Mouse (Mus musculus) spleen, adult 2 months (tissue): ENCODE results near the gene Rps16. TPM values are rescaled to one million over a fixed set of nuclear protein-coding genes. Genes with fewer than 3 reads are reported as not detected.
A peak's percentile ranks its signal among the peaks of the same experiment; 100 is the strongest.

Source experiments
- DNase-seq, 2 experiments: peaks; one replicate each; pipeline versions ENCODE4 v3.0.0 to v3.0.0-alpha.2; 2012 to 2021; ENCODE audit warnings: low spot score in 2 of 2, low read depth in 1 of 2
- H3K27ac ChIP-seq: fragments of 200-500 bp; 2 replicates; pipeline ENCODE4 v1.5.1; 2012; ENCODE audit warnings: low read length, inconsistent platforms; ENCODE audit not compliant: insufficient read depth
- H3K27me3 ChIP-seq: fragments of 200-500 bp; 2 replicates; pipeline ENCODE4 v1.6.1; 2012; ENCODE audit warnings: mild to moderate bottlenecking, moderate library complexity, low read length, inconsistent platforms; ENCODE audit not compliant: control insufficient read depth, insufficient read depth
- H3K36me3 ChIP-seq: fragments of 200-500 bp; 2 replicates; pipeline ENCODE4 v1.6.1; 2012; ENCODE audit warnings: mild to moderate bottlenecking, low read length, inconsistent platforms; ENCODE audit not compliant: control insufficient read depth, insufficient read depth
- H3K4me1 ChIP-seq: fragments of 200-500 bp; 2 replicates; pipeline ENCODE4 v1.6.1; 2011; ENCODE audit warnings: inconsistent platforms; ENCODE audit not compliant: control insufficient read depth, insufficient read depth, insufficient read length
- H3K4me3 ChIP-seq: fragments of 200-500 bp; 2 replicates; pipeline ENCODE4 v1.5.1; 2011; ENCODE audit warnings: mild to moderate bottlenecking, inconsistent platforms; ENCODE audit not compliant: insufficient read depth, insufficient read length; ENCODE audit errors: extremely low read depth
- CTCF ChIP-seq: fragments of 200-500 bp; IDR thresholded peaks from 2 replicates; pipeline ENCODE4 v1.5.1; 2011; ENCODE audit warnings: mild to moderate bottlenecking, inconsistent platforms; ENCODE audit not compliant: insufficient read depth, insufficient read length, insufficient replicate concordance; ENCODE audit errors: extremely low read depth
- POLR2A ChIP-seq: fragments of 200-500 bp; IDR thresholded peaks from 2 replicates; pipeline ENCODE4 v1.6.1; 2011; ENCODE audit warnings: low read depth, low read length, inconsistent platforms
- WGBS: fragments of 180-500 bp; shearing (Covaris S2); methylation state at CpG from one replicate; pipeline ENCODE4 v1.1.7; 2018; 5-methylcytosine and 5-hydroxymethylcytosine counted together
- polyA plus RNA-seq: library from polyadenylated mRNA; depleted of rRNA; stranded (reverse); fragments of >200 nt; gene quantifications from 2 replicates; pipeline ENCODE4 v1.2.3, GENCODE M21; 2012

The Rps16 gene
- polyA plus RNA-seq, 1 experiment, result 1,505 TPM

DNA sequence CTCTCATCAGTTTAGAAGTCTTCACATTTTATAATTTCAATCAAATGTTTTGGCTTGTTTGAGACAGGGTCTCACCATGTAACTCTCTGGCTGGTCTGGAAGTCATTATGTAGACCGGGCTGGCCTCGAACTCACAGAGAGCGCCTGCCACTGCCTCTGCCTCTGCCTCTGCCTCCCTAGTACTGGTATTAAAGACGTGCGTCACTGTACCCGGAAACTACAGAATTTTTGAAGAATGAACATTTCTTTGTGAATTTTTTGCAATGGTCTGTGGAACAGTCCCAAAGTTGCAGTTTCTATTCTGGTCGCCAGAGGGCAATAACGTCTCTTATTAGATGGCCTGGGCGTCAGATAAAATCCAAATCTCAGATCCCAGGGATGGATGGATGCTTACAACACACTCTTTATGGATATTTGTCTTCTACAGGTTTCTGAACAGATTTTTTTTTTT, 22.7 kb downstream of the Rps16 start:
- DNase-seq, result peak; percentile 69 to 86
- Histone ChIP-seq H3K4me3 (peak overlapping the region; percentile 92; the same call in 1 of the 2 replicates), H3K27ac (peak overlapping the region; percentile 82), H3K27me3 (no peaks in the 10 kb centered on the region), H3K4me1 (peaks cover 20% of the 10 kb centered on the region), H3K36me3 (peaks cover 23% of the 10 kb centered on the region)
- under 1% methylated on average over 9 of the region's 9 CpGs for whole genome bisulfite sequencing
- TF ChIP-seq POLR2A, result no peak
- peak; percentile 28; the same call in 1 of the 2 replicates for TF ChIP-seq CTCF

DNA sequence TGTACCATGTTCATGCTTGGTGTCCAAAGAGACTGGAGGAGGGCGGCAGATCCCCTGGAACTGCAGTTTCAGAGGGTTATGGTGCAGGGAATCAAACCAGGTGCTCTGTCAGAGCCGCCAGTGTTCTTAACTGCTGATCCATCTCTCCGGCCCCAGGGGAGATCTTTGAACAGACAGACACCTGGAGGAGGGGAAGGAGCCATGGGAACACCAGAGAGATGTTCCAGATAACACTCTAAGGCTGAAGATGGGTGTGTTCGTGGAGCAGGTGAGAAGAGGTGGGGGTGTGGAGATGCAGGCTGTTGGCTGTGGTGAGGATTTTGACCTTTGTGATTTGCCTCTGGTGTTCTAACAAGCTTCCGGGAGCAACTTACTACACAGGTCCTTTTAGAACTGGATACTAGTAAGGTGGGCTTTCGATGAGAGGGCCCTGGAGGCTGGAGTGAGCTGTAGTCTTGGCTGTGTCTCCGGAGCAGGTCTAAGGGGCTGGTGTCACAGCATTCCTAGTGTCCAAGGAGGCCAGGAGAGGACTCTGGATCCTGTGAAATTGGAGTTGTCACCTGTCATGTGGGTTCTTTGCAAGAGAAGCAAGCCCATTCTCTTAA, 23.5 kb downstream of the Rps16 start:
- Histone ChIP-seq H3K27me3 (no peaks in the 10 kb centered on the region), H3K4me3 (no peak overlapping the region), H3K27ac (peak overlapping the region; percentile 100), H3K4me1 (peaks cover 20% of the 10 kb centered on the region), H3K36me3 (peaks cover 20% of the 10 kb centered on the region)
- TF ChIP-seq POLR2A (no peak), CTCF (no peak)
- WGBS, result 82% methylated on average over 7 of the region's 7 CpGs
- DNase-seq, result no peak

GRCm38 (mm10) chr7:28374647-28375046, 24.2 kb downstream of the Rps16 start:
- H3K4me1 ChIP-seq, result peaks cover 20% of the 10 kb centered on the region
- H3K27me3 ChIP-seq, result no peaks in the 10 kb centered on the region
- TF ChIP-seq CTCF, result no peak
- no peak for TF ChIP-seq POLR2A
- H3K36me3 ChIP-seq, result peaks cover 20% of the 10 kb centered on the region
- no peak for DNase-seq
- no peak overlapping the region for H3K4me3 ChIP-seq
- peak overlapping the region; percentile 100 for H3K27ac ChIP-seq
- 40% methylated on average over 10 of the region's 10 CpGs for WGBS

GRCm38 (mm10) chr7:28375176-28375921, 24.9 kb downstream of the Rps16 start:
- Histone ChIP-seq H3K27me3 (no peaks in the 10 kb centered on the region), H3K4me1 (peaks cover 17% of the 10 kb centered on the region), H3K36me3 (peaks cover 16% of the 10 kb centered on the region), H3K27ac (peak overlapping the region; percentile 100), H3K4me3 (peak overlapping the region; percentile 66)
- DNase-seq, result peak; percentile 91 to 93
- TF ChIP-seq CTCF, result no peak
- TF ChIP-seq POLR2A, result peak; percentile 53; the same call in 1 of the 2 replicates
- WGBS, result under 1% methylated on average over 34 of the region's 36 CpGs

DNA sequence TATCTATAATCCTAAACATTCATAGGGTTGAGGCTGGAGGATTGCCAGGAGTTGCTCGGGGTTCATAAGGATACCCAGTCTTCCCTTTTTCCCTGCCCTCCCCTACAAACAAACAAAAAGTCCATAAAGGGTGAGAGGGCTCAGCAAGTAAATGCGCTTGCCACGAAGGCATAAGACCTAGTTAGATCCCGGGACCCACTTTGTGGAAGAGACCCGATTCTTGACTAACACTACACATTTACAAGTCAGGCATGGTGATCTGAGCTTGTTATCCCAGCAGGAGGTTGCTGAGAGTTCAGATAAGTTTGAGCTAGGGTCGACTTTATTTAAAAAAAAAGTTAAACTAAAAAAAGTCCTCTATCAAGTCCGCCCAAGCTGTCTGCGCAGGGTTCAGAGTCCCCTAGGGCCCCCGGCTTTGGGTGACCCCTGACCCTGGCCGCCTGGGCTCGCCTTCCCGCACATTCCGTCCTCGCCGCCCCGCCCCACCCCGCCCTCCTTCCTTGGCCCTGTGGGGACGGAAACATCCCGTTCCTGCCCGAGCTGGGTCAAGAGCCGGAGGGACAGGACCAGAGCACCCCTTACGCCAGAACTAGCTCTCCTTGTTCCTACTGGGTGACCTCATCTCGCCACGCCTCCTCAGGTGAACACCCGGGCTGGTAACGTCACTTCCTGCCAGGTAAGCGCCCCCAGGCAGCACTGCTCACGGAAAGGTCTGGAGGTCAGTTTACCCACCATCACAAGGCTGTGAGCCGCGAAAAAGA, 25.7 kb downstream of the Rps16 start:
- 6% methylated on average over 30 of the region's 30 CpGs for WGBS
- no peak for TF ChIP-seq CTCF
- TF ChIP-seq POLR2A, result peak; percentile 86
- peaks cover 9% of the 10 kb centered on the region for H3K4me1 ChIP-seq
- peak overlapping the region; percentile 91 for H3K27ac ChIP-seq
- H3K36me3 ChIP-seq, result peaks cover 16% of the 10 kb centered on the region
- peak overlapping the region; percentile 45 for H3K4me3 ChIP-seq
- no peaks in the 10 kb centered on the region for H3K27me3 ChIP-seq
- peak; percentile 80 to 81 for DNase-seq

DNA sequence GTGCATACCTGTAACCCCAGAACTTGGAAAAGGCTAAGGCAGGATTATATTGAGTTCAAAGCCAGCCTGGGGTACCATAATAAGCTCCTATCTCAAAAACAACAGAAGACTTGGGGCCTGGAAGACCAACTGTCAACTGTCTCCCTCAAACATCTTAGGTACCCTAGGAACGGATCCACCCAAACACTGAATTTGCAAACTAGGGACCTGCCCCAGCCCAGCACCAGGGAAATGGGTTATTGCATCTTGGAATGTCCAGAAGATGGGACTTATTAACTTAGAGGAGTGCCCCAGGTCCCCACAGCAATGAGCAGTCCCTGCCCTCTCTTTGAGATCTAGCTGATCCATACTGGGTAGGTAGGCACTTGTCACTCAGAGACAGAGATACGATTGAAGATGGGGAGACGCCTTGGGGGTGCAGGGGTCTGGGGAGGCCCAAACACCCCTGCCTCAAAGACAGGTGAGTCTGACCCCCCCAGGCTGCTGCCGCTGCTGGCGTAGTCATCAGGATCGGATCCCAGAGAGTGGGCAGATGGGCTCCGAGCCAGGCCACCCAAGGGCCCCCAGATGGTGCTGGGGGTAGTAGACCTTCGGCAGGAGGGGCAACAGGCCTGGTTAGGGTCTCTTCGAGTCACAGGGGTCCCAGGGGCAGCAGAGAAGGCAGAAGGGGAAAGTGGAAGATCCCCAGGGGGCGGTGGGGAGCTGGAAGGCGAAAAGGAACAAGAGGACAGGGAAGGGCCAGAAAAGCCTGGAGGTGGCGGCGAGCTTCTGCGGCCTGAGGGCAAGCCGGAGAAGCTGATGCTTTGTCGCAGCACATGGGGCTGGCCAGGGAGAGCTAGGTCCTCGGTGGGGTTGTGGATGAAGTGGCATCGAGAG, 27.0 kb downstream of the Rps16 start:
- DNase-seq, result peak in 1 of 2 experiments; percentile 12
- peak overlapping the region; percentile 97 for H3K27ac ChIP-seq
- peaks cover 12% of the 10 kb centered on the region for H3K4me1 ChIP-seq
- H3K4me3 ChIP-seq, result peak overlapping the region; percentile 74
- no peaks in the 10 kb centered on the region for H3K27me3 ChIP-seq
- TF ChIP-seq POLR2A (no peak), CTCF (no peak)
- peaks cover 16% of the 10 kb centered on the region for H3K36me3 ChIP-seq
- 16% methylated on average over 18 of the region's 18 CpGs for WGBS
